Mouse (Mus musculus) macrophage (primary cell): ENCODE data around the gene Cntfr. TPM values are rescaled to one million over a fixed set of nuclear protein-coding genes. Genes with fewer than 3 reads are reported as not detected.

Source experiments
- H3K27ac ChIP-seq: fragments of 350-480 bp; formaldehyde crosslinking; 2 replicates; pipeline ENCODE4 v1.9.0; 2021
- H3K36me3 ChIP-seq: fragments of 350-480 bp; formaldehyde crosslinking; 2 replicates; pipeline ENCODE4 v1.9.0; 2021; ENCODE audit errors: inconsistent target
- H3K4me3 ChIP-seq: fragments of 350-480 bp; formaldehyde crosslinking; 2 replicates; pipeline ENCODE4 v1.9.0; 2021; ENCODE audit errors: inconsistent target
- H3K79me2 ChIP-seq: fragments of 350-480 bp; formaldehyde crosslinking; 2 replicates; pipeline ENCODE4 v1.9.0; 2021; ENCODE audit errors: inconsistent target
- WGBS: methylation state at CpG from one replicate; pipeline ENCODE4 v1.1.7; 2026; ENCODE audit warnings: inconsistent platforms; ENCODE audit not compliant: missing documents; 5-methylcytosine and 5-hydroxymethylcytosine counted together
- polyA plus RNA-seq: library from polyadenylated mRNA; stranded (reverse); fragments of 250-400 nt; gene quantifications from 3 replicates; pipeline ENCODE4 v1.2.4, GENCODE M21; 2018; ENCODE audit warnings: inconsistent platforms

Gene Cntfr
- polyA plus RNA-seq, 1 experiment from 2014 or later, result not detected

- 79% methylated on average over 7 of the region's 7 CpGs for WGBS
- no peaks in the 10 kb centered on the region for H3K36me3 ChIP-seq
- H3K27ac ChIP-seq, result no peak overlapping the region
- no peaks in the 10 kb centered on the region for H3K79me2 ChIP-seq
- no peak overlapping the region for H3K4me3 ChIP-seq
Measured at GRCm38 (mm10) chr4:41636366-41636765, 60.5 kb downstream of the Cntfr start.

- H3K36me3 ChIP-seq, result no peaks in the 10 kb centered on the region
- H3K27ac ChIP-seq, result no peak overlapping the region
- 100% methylated on average over 1 of the region's 2 CpGs for WGBS
- no peaks in the 10 kb centered on the region for H3K79me2 ChIP-seq
- H3K4me3 ChIP-seq, result no peak overlapping the region
Measured at GRCm38 (mm10) chr4:41635906-41636305, 61.0 kb downstream of the Cntfr start.

GRCm38 (mm10) chr4:41635224-41635623 lies 61.7 kb downstream of the Cntfr start:
- H3K27ac ChIP-seq, result no peak overlapping the region
- H3K4me3 ChIP-seq, result no peak overlapping the region
- no peaks in the 10 kb centered on the region for H3K79me2 ChIP-seq
- 87% methylated on average over 8 of the region's 8 CpGs for WGBS
- no peaks in the 10 kb centered on the region for H3K36me3 ChIP-seq

GRCm38 (mm10) chr4:41634631-41635030 lies 62.3 kb downstream of the Cntfr start:
- no peaks in the 10 kb centered on the region for H3K36me3 ChIP-seq
- WGBS, result 93% methylated on average over 8 of the region's 8 CpGs

GRCm38 (mm10) chr4:41633001-41633400 lies 63.9 kb downstream of the Cntfr start:
- WGBS, result 66% methylated on average over 9 of the region's 9 CpGs
- no peak overlapping the region for H3K27ac ChIP-seq
- no peak overlapping the region for H3K4me3 ChIP-seq
- H3K36me3 ChIP-seq, result no peaks in the 10 kb centered on the region
- no peaks in the 10 kb centered on the region for H3K79me2 ChIP-seq

More at GRCm38 (mm10) chr4:41634631-41635030, 62.3 kb downstream of the Cntfr start:
- H3K4me3 ChIP-seq, result no peak overlapping the region
- no peak overlapping the region for H3K27ac ChIP-seq
- H3K79me2 ChIP-seq, result no peaks in the 10 kb centered on the region

GRCm38 (mm10) chr4:41631390-41631789 lies 65.5 kb downstream of the Cntfr start:
- Histone ChIP-seq H3K36me3 (no peaks in the 10 kb centered on the region), H3K4me3 (no peak overlapping the region), H3K79me2 (no peaks in the 10 kb centered on the region), H3K27ac (no peak overlapping the region)
- WGBS, result 30% methylated on average over 11 of the region's 11 CpGs

- no peaks in the 10 kb centered on the region for H3K79me2 ChIP-seq
- WGBS, result 92% methylated on average over 6 of the region's 6 CpGs
- no peak overlapping the region for H3K27ac ChIP-seq
- no peak overlapping the region for H3K4me3 ChIP-seq
- no peaks in the 10 kb centered on the region for H3K36me3 ChIP-seq
Measured at GRCm38 (mm10) chr4:41630196-41630595, 66.7 kb downstream of the Cntfr start.

GRCm38 (mm10) chr4:41628202-41628927 lies 68.5 kb downstream of the Cntfr start:
- no peaks in the 10 kb centered on the region for H3K79me2 ChIP-seq
- 16% methylated on average over 8 of the region's 8 CpGs for WGBS
- no peak overlapping the region for H3K4me3 ChIP-seq
- H3K27ac ChIP-seq, result peak overlapping the region; percentile 69
- H3K36me3 ChIP-seq, result no peaks in the 10 kb centered on the region

GRCm38 (mm10) chr4:41622071-41622470 lies 74.8 kb downstream of the Cntfr start:
- over 99% methylated on average over 14 of the region's 14 CpGs for WGBS
- no peak overlapping the region for H3K4me3 ChIP-seq
- no peak overlapping the region for H3K27ac ChIP-seq
- H3K79me2 ChIP-seq, result no peaks in the 10 kb centered on the region
- no peaks in the 10 kb centered on the region for H3K36me3 ChIP-seq

- Histone ChIP-seq H3K79me2 (no peaks in the 10 kb centered on the region), H3K4me3 (no peak overlapping the region), H3K27ac (no peak overlapping the region), H3K36me3 (no peaks in the 10 kb centered on the region)
- 90% methylated on average over 12 of the region's 12 CpGs for WGBS
Measured at GRCm38 (mm10) chr4:41618916-41619746, 77.8 kb downstream of the Cntfr start.

- WGBS, result 92% methylated on average over 9 of the region's 9 CpGs
- no peak overlapping the region for H3K27ac ChIP-seq
- no peak overlapping the region for H3K4me3 ChIP-seq
- H3K36me3 ChIP-seq, result no peaks in the 10 kb centered on the region
- no peaks in the 10 kb centered on the region for H3K79me2 ChIP-seq
Measured at GRCm38 (mm10) chr4:41615661-41616599, 81.0 kb downstream of the Cntfr start.

- Histone ChIP-seq H3K79me2 (no peaks in the 10 kb centered on the region), H3K27ac (no peak overlapping the region), H3K36me3 (no peaks in the 10 kb centered on the region), H3K4me3 (no peak overlapping the region)
- 7% methylated on average over 7 of the region's 7 CpGs for WGBS
Measured at GRCm38 (mm10) chr4:41614156-41614555, 82.7 kb downstream of the Cntfr start.

- 88% methylated on average over 8 of the region's 8 CpGs for WGBS
- Histone ChIP-seq H3K36me3 (no peaks in the 10 kb centered on the region), H3K79me2 (no peaks in the 10 kb centered on the region), H3K27ac (no peak overlapping the region), H3K4me3 (no peak overlapping the region)
Measured at GRCm38 (mm10) chr4:41612166-41612565, 84.7 kb downstream of the Cntfr start.

GRCm38 (mm10) chr4:41610594-41610980 lies 86.3 kb downstream of the Cntfr start:
- Histone ChIP-seq H3K27ac (no peak overlapping the region), H3K36me3 (no peaks in the 10 kb centered on the region), H3K79me2 (no peaks in the 10 kb centered on the region), H3K4me3 (no peak overlapping the region)
- 48% methylated on average over 6 of the region's 6 CpGs for WGBS
